Mouse (Mus musculus): ENCODE data around the gene Lgals3bp.

DNA sequence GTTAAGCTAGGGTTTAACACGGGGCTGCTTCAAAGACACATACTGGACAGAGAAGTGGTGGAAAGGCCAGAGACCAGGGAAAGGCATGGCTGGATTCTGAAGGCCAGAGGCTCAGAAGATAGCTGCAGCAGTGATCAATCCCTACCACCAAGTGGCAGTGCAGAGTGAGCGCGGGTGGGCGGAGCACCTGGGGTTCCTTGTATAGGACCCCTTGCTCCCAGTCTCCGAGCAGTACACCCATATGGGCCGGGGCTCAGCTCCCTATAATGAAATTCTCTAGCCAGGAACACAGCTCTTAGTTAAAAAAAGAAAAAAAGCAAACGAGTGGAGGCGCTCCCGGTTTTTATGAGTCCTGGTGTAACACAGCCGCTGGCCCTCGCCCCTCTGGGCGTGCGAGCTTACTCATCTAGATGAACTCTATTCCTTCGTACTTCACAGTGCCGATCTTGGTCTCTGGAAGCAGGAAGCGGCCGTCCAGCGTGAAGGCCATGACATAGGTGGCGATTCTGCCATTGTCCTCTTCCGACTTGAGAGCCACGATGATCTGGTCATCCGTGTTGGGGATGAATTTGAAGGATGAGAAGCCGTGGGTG, 5.5 kb upstream of the Lgals3bp start:
- TF ChIP-seq CTCF (IDR thresholded peaks at IDR 0.05) (peak; percentile 77), POLR2A (IDR thresholded peaks at IDR 0.05; ENCODE audit: insufficient read depth, low read depth, low read length) (no peak), EP300 (IDR thresholded peaks at IDR 0.05; ENCODE audit: insufficient read depth, low read depth, low read length) (no peak)

Measured in heart, adult 2 months (tissue).